Mouse (Mus musculus): ENCODE results near the gene Kank2. TPM values are rescaled to one million over a fixed set of nuclear protein-coding genes. Genes with fewer than 3 reads are reported as not detected.

Gene Kank2
- polyA plus RNA-seq (2012; rRNA removed; ENCODE audit: low replicate concordance), result 13.1 and 22.7 TPM in 2 replicates

DNA sequence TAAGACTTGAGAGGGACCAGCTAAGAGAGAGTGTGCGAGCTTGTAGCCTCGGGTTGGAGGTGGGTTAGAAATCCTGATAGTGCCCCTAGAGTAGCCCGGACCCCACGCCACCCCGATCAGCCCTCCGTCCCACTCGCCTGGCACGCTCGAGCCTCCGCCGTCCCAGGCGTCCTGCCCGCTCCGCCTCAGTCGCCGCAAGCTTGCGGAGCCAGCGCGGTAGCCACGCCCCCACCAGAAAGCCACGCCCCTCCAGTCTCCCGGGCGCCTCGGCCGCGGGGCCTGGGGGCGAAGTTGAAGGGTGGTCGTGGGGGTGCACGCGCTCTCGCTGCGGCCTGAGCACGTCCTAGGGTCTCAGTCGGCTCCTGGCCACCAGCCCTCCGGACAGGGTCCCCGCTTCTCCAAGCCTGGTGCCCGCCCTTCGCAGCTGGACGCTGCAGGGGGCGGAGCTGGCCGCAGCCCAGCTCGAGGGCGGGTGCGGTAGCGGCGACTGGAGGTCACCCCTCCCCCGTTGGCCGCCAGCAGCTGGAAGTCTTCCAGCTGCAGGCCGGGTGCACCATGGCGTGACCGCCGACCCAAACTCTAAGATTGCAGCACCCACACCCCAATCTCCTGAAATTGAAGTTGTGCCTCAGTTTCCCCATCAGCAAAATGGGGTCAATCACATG, at the start of gene Kank2:
Gene Kank2, minus strand, starts transcription at position 400 of the 665 bp plus-strand sequence.

DNA sequence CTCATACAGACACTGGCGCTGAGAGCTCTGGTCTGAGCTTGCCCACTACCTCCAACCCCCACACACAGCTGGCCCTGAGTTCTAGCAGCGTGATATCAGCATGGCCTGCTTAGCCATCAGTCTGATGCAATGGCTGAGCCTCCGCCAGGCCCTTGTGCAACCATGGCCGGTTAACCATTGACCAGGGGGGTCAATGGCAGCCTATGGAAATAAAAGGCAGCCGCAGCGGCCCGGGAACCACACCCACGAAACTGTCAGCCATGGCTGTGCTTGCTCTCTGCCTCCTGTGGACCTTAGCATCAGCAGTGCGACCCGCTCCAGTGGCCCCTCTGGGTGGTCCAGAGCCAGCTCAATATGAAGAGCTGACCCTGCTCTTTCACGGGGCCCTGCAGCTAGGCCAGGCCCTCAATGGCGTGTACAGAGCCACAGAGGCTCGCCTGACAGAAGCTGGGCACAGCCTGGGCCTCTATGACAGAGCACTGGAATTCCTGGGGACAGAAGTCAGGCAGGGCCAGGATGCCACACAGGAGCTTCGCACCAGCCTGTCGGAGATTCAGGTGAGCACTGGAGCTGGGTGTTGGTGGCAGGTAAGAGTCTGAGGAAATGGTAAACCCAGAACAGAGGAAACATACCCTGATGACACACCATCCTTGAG, 36.8 kb upstream of the Kank2 start, which contains the start of gene Angptl8:
Gene Angptl8, plus strand, starts transcription at position 253 of the 655 bp plus-strand sequence.

GRCm38 (mm10) chr9:21760155-21761088, 38.1 kb downstream of the Kank2 start, which contains the start of gene Spc24:
Gene Spc24, minus strand, starts transcription at chr9:21760303.

DNA sequence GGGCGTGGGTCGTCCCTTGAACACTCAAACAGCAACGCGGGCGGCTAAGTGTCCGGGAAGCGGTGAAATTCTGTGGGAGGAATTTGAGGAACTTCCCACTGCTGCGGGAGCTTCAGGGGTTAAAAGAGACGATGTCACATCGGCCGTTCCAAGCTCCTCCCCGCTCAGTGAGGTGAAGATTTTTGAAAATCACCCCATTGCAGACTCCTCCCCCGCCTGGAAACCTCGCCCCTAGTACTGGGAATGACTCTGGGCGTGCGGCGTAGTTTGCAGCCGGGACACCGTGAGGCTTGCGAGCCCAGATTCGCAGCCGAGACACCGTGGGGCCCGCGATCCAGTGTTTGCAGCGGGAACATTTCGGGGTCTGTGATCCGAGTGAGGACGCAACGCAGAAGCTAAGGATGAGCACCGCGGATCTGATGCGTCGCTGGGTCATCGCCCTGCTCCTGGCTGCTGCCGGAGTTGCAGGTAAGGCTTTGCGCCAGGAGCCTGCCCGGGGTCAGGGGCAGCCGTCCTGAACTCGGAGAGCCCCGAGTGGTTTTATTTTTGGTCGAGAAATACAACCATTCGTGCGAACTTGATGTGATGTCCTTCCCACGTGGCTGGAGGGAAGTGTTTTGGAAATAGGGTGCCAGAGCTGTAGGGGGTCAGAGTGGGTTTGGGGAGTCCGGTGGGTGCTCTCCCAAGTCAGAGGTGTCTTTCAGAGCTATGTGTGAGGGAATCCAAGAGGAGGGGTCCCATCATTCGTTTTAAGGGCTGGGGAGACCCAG, 75.0 kb downstream of the Kank2 start, which contains the start of gene Ldlr:
Gene Ldlr, plus strand, starts transcription at position 107 of the 770 bp plus-strand sequence.

Other genes with a start within 250 kb of the Kank2 start
- gene Timm29, start 206.0 kb downstream of the Kank2 start, polyA plus RNA-seq (2012; rRNA removed; ENCODE audit: low replicate concordance), result 14.3 and 15.6 TPM in 2 replicates
- gene Yipf2, start 205.9 kb downstream of the Kank2 start, polyA plus RNA-seq (2012; rRNA removed; ENCODE audit: low replicate concordance), result 37.1 and 41.0 TPM in 2 replicates
- 17.2 and 28.1 TPM in 2 replicates for gene Smarca4, start 182.6 kb downstream of the Kank2 start, polyA plus RNA-seq (2012; rRNA removed; ENCODE audit: low replicate concordance)
- 28.7 and 47.8 TPM in 2 replicates for gene Ldlr, start 75.3 kb downstream of the Kank2 start, polyA plus RNA-seq (2012; rRNA removed; ENCODE audit: low replicate concordance)
- gene Spc24, start 38.4 kb downstream of the Kank2 start, polyA plus RNA-seq (2012; rRNA removed; ENCODE audit: low replicate concordance), result 9.2 and 13.7 TPM in 2 replicates
- 18.2 and 18.8 TPM in 2 replicates for gene Angptl8, start 36.8 kb upstream of the Kank2 start, polyA plus RNA-seq (2012; rRNA removed; ENCODE audit: low replicate concordance)
- 43.2 and 51.0 TPM in 2 replicates for gene Dock6, start 53.9 kb upstream of the Kank2 start, polyA plus RNA-seq (2012; rRNA removed; ENCODE audit: low replicate concordance)
- 32.5 and 58.0 TPM in 2 replicates for gene Rab3d, start 119.4 kb upstream of the Kank2 start, polyA plus RNA-seq (2012; rRNA removed; ENCODE audit: low replicate concordance)
- 0.63 and 2.5 TPM in 2 replicates for gene Ccdc159, start 128.7 kb upstream of the Kank2 start, polyA plus RNA-seq (2012; rRNA removed; ENCODE audit: low replicate concordance)
- 191 and 195 TPM in 2 replicates for gene Tmem205, start 128.8 kb upstream of the Kank2 start, polyA plus RNA-seq (2012; rRNA removed; ENCODE audit: low replicate concordance)
- 6.9 and 11.4 TPM in 2 replicates for gene Plppr2, start 138.3 kb upstream of the Kank2 start, polyA plus RNA-seq (2012; rRNA removed; ENCODE audit: low replicate concordance)
- 5.6 and 8.0 TPM in 2 replicates for gene Swsap1, start 157.0 kb upstream of the Kank2 start, polyA plus RNA-seq (2012; rRNA removed; ENCODE audit: low replicate concordance)
- gene Epor, start 164.8 kb upstream of the Kank2 start, polyA plus RNA-seq (2012; rRNA removed; ENCODE audit: low replicate concordance), result 2.4 and 3.9 TPM in 2 replicates
- 2.9 and 12.6 TPM in 2 replicates for gene Rgl3, start 190.7 kb upstream of the Kank2 start, polyA plus RNA-seq (2012; rRNA removed; ENCODE audit: low replicate concordance)
- 0.17 TPM in 1 of 2 replicates, not detected in the other for gene Ccdc151, start 203.9 kb upstream of the Kank2 start, polyA plus RNA-seq (2012; rRNA removed; ENCODE audit: low replicate concordance)
- gene Prkcsh, start 204.1 kb upstream of the Kank2 start, polyA plus RNA-seq (2012; rRNA removed; ENCODE audit: low replicate concordance), result 118 and 211 TPM in 2 replicates